Mouse (Mus musculus): Measurements from ENCODE around the gene Tmem258. TPM values are rescaled to one million over a fixed set of nuclear protein-coding genes. Genes with fewer than 3 reads are reported as not detected.

Tmem258 gene
- total RNA-seq, 4 experiments from 2014 or later = 70.4 to 87.1 (median 72.2) TPM

Small RNA genes lying within 50 kb of the gene (microRNA-seq; reads per million reads assigned to microRNA genes)
- 0 to 2.7 reads per million in 2 experiments for gene Mir6993

Other genes starting within 250 kb of the Tmem258 start
- gene Fth1, start 223.4 kb upstream of the Tmem258 start, total RNA-seq (2022) = 1,000 to 10,000 TPM; 2,793 to 3,196 (median 2,896) TPM
- 1 to 10 TPM; 1.1 to 2.3 (median 1.2) TPM for gene Best1, start 202.4 kb upstream of the Tmem258 start, total RNA-seq (2022)
- 10 to 100 TPM in 2 of 4 experiments, 1 to 10 TPM in 2; 9.2 to 12.7 (median 11.1) TPM for gene Rab3il1, start 202.3 kb upstream of the Tmem258 start, total RNA-seq (2022)
- gene Fads3, start 162.4 kb upstream of the Tmem258 start, total RNA-seq (2022) = 10 to 100 TPM; 25.9 to 28.5 (median 27.1) TPM
- 100 to 1,000 TPM; 123 to 134 (median 128) TPM for gene Fads2, start 102.3 kb upstream of the Tmem258 start, total RNA-seq (2022)
- gene Fads1, start 21.1 kb upstream of the Tmem258 start, total RNA-seq (2022) = 100 to 1,000 TPM; 194 to 215 (median 198) TPM
- gene Fen1, start 155 bp downstream of the Tmem258 start, total RNA-seq (2022) = 10 to 100 TPM; 11.7 to 14.4 (median 13.0) TPM
- 10 to 100 TPM; 28.7 to 33.3 (median 29.0) TPM for gene Myrf, start 36.7 kb downstream of the Tmem258 start, total RNA-seq (2022)
- gene Dagla, start 100.9 kb downstream of the Tmem258 start, total RNA-seq (2022) = 10 to 100 TPM; 72.6 to 77.7 (median 74.9) TPM
- 100 to 1,000 TPM; 268 to 306 (median 296) TPM for gene Syt7, start 185.1 kb downstream of the Tmem258 start, total RNA-seq (2022)